Mouse (Mus musculus) liver, embryonic 14.5 days (tissue): ENCODE measurements around the gene Srgap2. TPM values are rescaled to one million over a fixed set of nuclear protein-coding genes. Genes with fewer than 3 reads are reported as not detected.

Experiments used
- ATAC-seq: fragments of 200-750 bp; cut with Nextera tagmentation; 2 replicates; pipeline ENCODE4 v1.8.0; 2017; ENCODE audit warnings: moderate number of reproducible peaks, mild to moderate bottlenecking, moderate library complexity; ENCODE audit not compliant: insufficient read depth
- DNase-seq, 3 experiments: peaks; one replicate each; pipeline ENCODE4 v3.0.0-alpha.2; 2012 to 2013; ENCODE audit warnings: low read depth in 3 of 3, low spot score in 3 of 3
- H3K27ac ChIP-seq: fragments of 300-500 bp; sonication (generic); 2 replicates; pipeline ENCODE4 v1.5.1; 2014; ENCODE audit warnings: moderate library complexity, mild to moderate bottlenecking, control low read depth, inconsistent platforms
- H3K27me3 ChIP-seq: fragments of 300-500 bp; sonication (generic); 2 replicates; pipeline ENCODE4 v1.6.1; 2014; ENCODE audit warnings: mild to moderate bottlenecking, low read length, moderate library complexity; ENCODE audit not compliant: control insufficient read depth, insufficient read depth
- H3K36me3 ChIP-seq: fragments of 300-500 bp; sonication (generic); replicated peaks from 2 replicates; pipeline ENCODE4 v1.6.1; 2014; ENCODE audit warnings: low read depth; ENCODE audit not compliant: control insufficient read depth, insufficient read depth
- H3K4me1 ChIP-seq, 2 experiments: fragments of 200-500 bp in 1 of 2; fragments of 300-500 bp in 1 of 2; sonication (generic) in 1 of 2; replicated peaks; 2 replicates each; pipeline ENCODE4 v1.6.1; 2012 to 2014; ENCODE audit warnings: antibody characterized with exemption in 1 of 2, inconsistent platforms in 1 of 2, low read length in 1 of 2; ENCODE audit not compliant: control insufficient read depth in 2 of 2, insufficient read depth in 2 of 2
- H3K4me2 ChIP-seq: fragments of 300-500 bp; sonication (generic); 2 replicates; pipeline ENCODE4 v1.6.1; 2014; ENCODE audit warnings: low read depth, mild to moderate bottlenecking, control low read depth, moderate library complexity
- H3K4me3 ChIP-seq, 2 experiments: fragments of 200-500 bp in 1 of 2; fragments of 300-500 bp in 1 of 2; sonication (generic) in 1 of 2; 2 replicates each; pipeline ENCODE4 v1.5.1; 2012 to 2014; ENCODE audit warnings: low read depth in 2 of 2, low read length in 2 of 2, mild to moderate bottlenecking in 2 of 2, control low read depth in 1 of 2, inconsistent platforms in 1 of 2, moderate library complexity in 1 of 2; ENCODE audit not compliant: insufficient read depth in 1 of 2
- H3K9ac ChIP-seq: fragments of 300-500 bp; sonication (generic); replicated peaks from 2 replicates; pipeline ENCODE4 v1.6.1; 2014; ENCODE audit warnings: mild to moderate bottlenecking, control low read depth, moderate library complexity
- H3K9me3 ChIP-seq: fragments of 300-500 bp; sonication (generic); 2 replicates; pipeline ENCODE4 v1.6.1; 2016; ENCODE audit warnings: low read length, mixed read lengths; ENCODE audit not compliant: control insufficient read depth
- CTCF ChIP-seq: IDR thresholded peaks from 2 replicates; pipeline ENCODE4 v1.5.1; 2016; ENCODE audit warnings: antibody characterized with exemption, low read depth, control low read depth
- EP300 ChIP-seq: IDR thresholded peaks from 2 replicates; pipeline ENCODE4 v1.6.1; 2016; ENCODE audit warnings: antibody characterized with exemption, low read depth
- WGBS: fragments of 180-500 bp; shearing (Covaris S2); extraction: QIAGEN DNeasy Blood & Tissue Kit; methylation state at CpG from one replicate; pipeline ENCODE4 v1.1.7; 2014; ENCODE audit not compliant: insufficient replicate concordance; 5-methylcytosine and 5-hydroxymethylcytosine counted together
- polyA plus RNA-seq, 2 experiments: library from polyadenylated mRNA; depleted of rRNA in 1 of 2; stranded (reverse) in 1 of 2; unstranded in 1 of 2; fragments of >200 nt; fragmentation: Nextera tagmentation in 1 of 2; extraction: Ambion mirVana in 1 of 2; gene quantifications; 2 replicates each; pipeline versions ENCODE4 v1.2.1 to v1.2.3; 2012 to 2014

Gene Srgap2
- polyA plus RNA-seq, 2 experiments: 3.9 to 4.9 TPM

- Histone ChIP-seq H3K27ac (no peak overlapping the region), H3K4me1 (no peaks in the 10 kb centered on the region), H3K4me2 (no peak overlapping the region), H3K27me3 (no peaks in the 10 kb centered on the region), H3K4me3 (no peak overlapping the region), H3K9me3 (no peaks in the 10 kb centered on the region), H3K9ac (no peak overlapping the region), H3K36me3 (no peaks in the 10 kb centered on the region)
- 54% methylated on average over 2 of the region's 2 CpGs for WGBS
- ATAC-seq (no peak), DNase-seq (no peak)
- TF ChIP-seq EP300: no peak
- TF ChIP-seq CTCF: no peak
These were observed 239.9 kb downstream of the Srgap2 start for GRCm38 (mm10) chr1:131287267-131287666.

DNA sequence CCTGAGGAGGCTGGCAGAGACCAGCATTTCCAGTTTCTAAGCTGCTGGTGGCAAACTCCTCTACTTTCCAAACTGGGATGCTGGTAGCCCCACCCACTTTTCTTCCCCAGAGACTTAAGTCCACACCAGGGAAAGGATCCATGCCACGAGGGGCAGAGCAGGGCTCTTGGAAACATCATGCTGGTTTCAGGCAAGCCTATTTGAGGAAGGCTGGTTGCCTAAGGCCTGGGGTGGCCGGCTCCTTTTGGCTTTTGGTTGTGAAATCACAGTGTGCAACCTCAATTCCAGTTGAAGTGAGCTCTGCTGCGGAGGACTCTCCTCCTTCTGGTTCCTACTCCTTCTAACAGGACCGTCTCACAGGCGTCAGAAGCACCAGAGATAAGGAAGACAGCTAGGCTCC lies 240.3 kb downstream of the Srgap2 start:
- no peaks in the 10 kb centered on the region for H3K27me3 ChIP-seq
- TF ChIP-seq CTCF: no peak
- TF ChIP-seq EP300: no peak
- no peak for ATAC-seq
- no peak overlapping the region for H3K27ac ChIP-seq
- WGBS: 43% methylated on average over 5 of the region's 5 CpGs
- no peak for DNase-seq
- no peaks in the 10 kb centered on the region for H3K36me3 ChIP-seq
- no peak overlapping the region for H3K4me3 ChIP-seq
- H3K4me2 ChIP-seq: no peak overlapping the region
- no peaks in the 10 kb centered on the region for H3K9me3 ChIP-seq
- no peak overlapping the region for H3K9ac ChIP-seq
- no peaks in the 10 kb centered on the region for H3K4me1 ChIP-seq

DNA sequence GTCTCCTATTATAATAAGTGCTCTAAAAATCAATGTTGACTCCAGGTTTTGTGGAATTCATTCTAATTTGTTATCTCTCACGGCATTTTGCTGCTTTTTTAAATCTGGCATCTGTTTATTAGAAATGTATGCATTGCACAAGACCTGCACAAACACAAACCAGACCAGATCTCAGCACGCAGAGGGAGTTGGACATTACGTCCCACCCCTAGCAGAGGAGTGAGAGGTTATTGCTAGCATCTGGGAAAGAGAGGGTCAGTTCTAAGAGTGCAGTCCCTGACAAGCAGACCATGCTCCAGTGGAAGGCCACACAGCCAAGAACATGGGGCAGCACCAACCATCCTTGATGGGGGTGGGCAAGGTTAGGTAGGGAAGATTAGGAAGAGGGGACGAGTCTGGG lies 242.5 kb downstream of the Srgap2 start:
- H3K4me2 ChIP-seq: no peak overlapping the region
- DNase-seq (no peak), ATAC-seq (no peak)
- H3K27me3 ChIP-seq: no peaks in the 10 kb centered on the region
- H3K9me3 ChIP-seq: no peaks in the 10 kb centered on the region
- no peaks in the 10 kb centered on the region for H3K36me3 ChIP-seq
- H3K4me1 ChIP-seq: peaks cover 0 to 2% of the 10 kb centered on the region in 2 experiments; a peak in 2 of 4 replicates
- WGBS: 60% methylated on average over 4 of the region's 4 CpGs
- H3K27ac ChIP-seq: no peak overlapping the region
- TF ChIP-seq EP300: no peak
- no peak for TF ChIP-seq CTCF
- H3K9ac ChIP-seq: no peak overlapping the region
- no peak overlapping the region for H3K4me3 ChIP-seq

GRCm38 (mm10) chr1:131284167-131284566 lies 243.0 kb downstream of the Srgap2 start:
- DNase-seq: no peak
- Histone ChIP-seq H3K4me2 (no peak overlapping the region), H3K9me3 (no peaks in the 10 kb centered on the region), H3K36me3 (no peaks in the 10 kb centered on the region), H3K27ac (no peak overlapping the region), H3K4me1 (peaks cover 0 to 6% of the 10 kb centered on the region in 2 experiments; a peak in 2 of 4 replicates), H3K4me3 (no peak overlapping the region), H3K27me3 (no peaks in the 10 kb centered on the region), H3K9ac (no peak overlapping the region)
- no peak for ATAC-seq
- WGBS: 63% methylated on average over 1 of the region's 1 CpGs
- TF ChIP-seq EP300: no peak

GRCm38 (mm10) chr1:131281731-131282130 lies 245.4 kb downstream of the Srgap2 start:
- Histone ChIP-seq H3K9ac (no peak overlapping the region), H3K27ac (no peak overlapping the region), H3K4me3 (no peak overlapping the region), H3K36me3 (no peaks in the 10 kb centered on the region), H3K4me1 (peaks cover 0 to 13% of the 10 kb centered on the region in 2 experiments; a peak in 2 of 4 replicates), H3K4me2 (no peak overlapping the region), H3K27me3 (no peaks in the 10 kb centered on the region), H3K9me3 (no peaks in the 10 kb centered on the region)
- DNase-seq (no peak), ATAC-seq (no peak)
- 50% methylated on average over 4 of the region's 4 CpGs for WGBS
- TF ChIP-seq EP300 (no peak), CTCF (no peak)
